Mouse (Mus musculus): ENCODE data around the gene Col19a1.

GRCm38 (mm10) chr1:24236330-24236729, 350.9 kb downstream of the Col19a1 start:
- TF ChIP-seq CTCF (IDR thresholded peaks at IDR 0.05; ENCODE audit: borderline replicate concordance, insufficient read depth, low read depth, low read length) = no peak
- TF ChIP-seq POLR2A (IDR thresholded peaks at IDR 0.05; ENCODE audit: borderline replicate concordance, insufficient read depth, low read length) = no peak
